Mouse (Mus musculus): ENCODE measurements at regions not wholly inside any gene's neighbourhood (a gene's known extent, or its start where the extent isn't known, plus 50 kb on each side); places are given as distances from the start of the nearest gene placed in this dataset.

DNA sequence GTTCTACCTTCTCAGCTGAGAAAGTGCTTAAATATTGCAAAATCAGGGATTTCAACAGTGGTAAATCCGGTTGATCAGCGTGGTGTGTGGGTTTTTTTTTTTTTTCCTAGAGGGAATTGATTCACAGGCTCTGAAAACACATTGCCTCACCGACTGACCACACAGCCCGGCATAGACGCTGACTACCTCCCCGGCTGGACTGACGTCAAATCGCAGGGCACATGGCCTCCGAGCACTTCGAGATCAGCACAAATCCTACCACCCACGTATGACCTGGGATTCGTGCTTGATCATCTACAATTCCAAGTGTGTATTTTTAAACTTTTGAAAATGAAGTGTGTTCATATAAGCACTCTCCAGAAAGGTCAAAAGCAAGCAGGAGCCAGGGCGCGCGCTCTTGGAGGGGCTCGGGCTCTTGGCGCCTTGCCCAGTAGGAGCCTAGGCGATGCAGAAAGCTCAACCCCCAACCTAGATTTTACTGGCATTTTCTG, 300.7 kb upstream of the Ppargc1a start:
- H3K27ac ChIP-seq: peak overlapping the region; percentile 40; the same call in 1 of the 2 replicates
- peak overlapping the region; percentile 43 for H3K4me2 ChIP-seq
- ATAC-seq (ENCODE audit: borderline replicate concordance, extremely low read depth, low FRiP score, low TSS enrichment): peak; percentile 91
- H3K4me3 ChIP-seq: no peak overlapping the region; the same call in 1 of the 2 replicates
- no peaks in the 10 kb centered on the region for H3K9me3 ChIP-seq
- H3K4me1 ChIP-seq: peaks cover 23% of the 10 kb centered on the region
- WGBS: 14% methylated on average over 18 of the region's 18 CpGs
- no peak overlapping the region for H3K9ac ChIP-seq
- no peaks in the 10 kb centered on the region for H3K36me3 ChIP-seq
- no peaks in the 10 kb centered on the region for H3K27me3 ChIP-seq

DNA sequence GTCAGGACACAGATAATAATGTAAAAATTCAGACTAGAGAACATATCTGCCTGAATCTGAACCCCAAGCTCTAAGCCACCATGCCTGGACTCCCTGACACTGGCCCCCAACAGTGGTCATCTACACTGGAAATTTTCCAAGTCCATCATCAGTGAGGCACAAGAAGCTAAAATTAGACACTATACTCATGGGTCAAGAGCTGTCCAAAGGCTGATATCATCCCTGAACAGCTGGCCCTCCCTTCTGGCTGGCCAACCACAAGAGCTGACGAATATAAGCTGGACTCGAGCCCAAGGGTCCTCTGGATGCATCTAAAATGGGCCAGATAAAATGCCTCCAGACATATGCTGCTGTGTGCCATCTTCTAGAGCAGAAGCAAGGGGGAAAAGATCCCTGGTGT, 298.5 kb upstream of the Ppargc1a start:
- no peak overlapping the region for H3K4me2 ChIP-seq
- ATAC-seq (ENCODE audit: borderline replicate concordance, extremely low read depth, low FRiP score, low TSS enrichment): no peak; the same call in 1 of the 2 replicates
- no peaks in the 10 kb centered on the region for H3K9me3 ChIP-seq
- H3K4me1 ChIP-seq: peaks cover 23% of the 10 kb centered on the region
- WGBS: 45% methylated on average over 2 of the region's 2 CpGs
- no peaks in the 10 kb centered on the region for H3K36me3 ChIP-seq
- no peak overlapping the region for H3K4me3 ChIP-seq
- no peaks in the 10 kb centered on the region for H3K27me3 ChIP-seq
- H3K9ac ChIP-seq: no peak overlapping the region
- H3K27ac ChIP-seq: no peak overlapping the region

DNA sequence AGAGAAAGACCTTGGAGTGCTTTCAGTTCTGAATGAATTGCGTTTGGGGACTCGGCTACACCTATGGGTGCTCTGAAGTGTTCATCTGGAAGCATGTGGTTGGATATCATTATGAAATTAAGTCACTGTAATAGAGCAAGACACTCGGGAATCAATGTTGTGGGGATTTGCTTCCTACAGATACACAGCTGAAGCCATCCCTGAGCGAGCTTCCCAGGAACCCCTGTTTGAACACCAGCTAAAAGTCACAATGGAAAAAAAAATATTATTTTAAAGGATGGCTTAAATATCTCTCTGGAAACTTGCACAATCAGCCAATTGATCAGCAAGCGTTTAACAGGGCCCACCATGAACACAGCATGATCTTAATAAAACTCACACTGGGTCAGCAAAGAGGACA, 293.0 kb upstream of the Ppargc1a start:
- Histone ChIP-seq H3K36me3 (no peaks in the 10 kb centered on the region), H3K4me2 (no peak overlapping the region), H3K4me3 (no peak overlapping the region), H3K4me1 (no peaks in the 10 kb centered on the region), H3K27ac (no peak overlapping the region), H3K9ac (no peak overlapping the region), H3K9me3 (no peaks in the 10 kb centered on the region), H3K27me3 (no peaks in the 10 kb centered on the region)
- WGBS: 86% methylated on average over 5 of the region's 5 CpGs
- ATAC-seq (ENCODE audit: borderline replicate concordance, extremely low read depth, low FRiP score, low TSS enrichment): no peak

DNA sequence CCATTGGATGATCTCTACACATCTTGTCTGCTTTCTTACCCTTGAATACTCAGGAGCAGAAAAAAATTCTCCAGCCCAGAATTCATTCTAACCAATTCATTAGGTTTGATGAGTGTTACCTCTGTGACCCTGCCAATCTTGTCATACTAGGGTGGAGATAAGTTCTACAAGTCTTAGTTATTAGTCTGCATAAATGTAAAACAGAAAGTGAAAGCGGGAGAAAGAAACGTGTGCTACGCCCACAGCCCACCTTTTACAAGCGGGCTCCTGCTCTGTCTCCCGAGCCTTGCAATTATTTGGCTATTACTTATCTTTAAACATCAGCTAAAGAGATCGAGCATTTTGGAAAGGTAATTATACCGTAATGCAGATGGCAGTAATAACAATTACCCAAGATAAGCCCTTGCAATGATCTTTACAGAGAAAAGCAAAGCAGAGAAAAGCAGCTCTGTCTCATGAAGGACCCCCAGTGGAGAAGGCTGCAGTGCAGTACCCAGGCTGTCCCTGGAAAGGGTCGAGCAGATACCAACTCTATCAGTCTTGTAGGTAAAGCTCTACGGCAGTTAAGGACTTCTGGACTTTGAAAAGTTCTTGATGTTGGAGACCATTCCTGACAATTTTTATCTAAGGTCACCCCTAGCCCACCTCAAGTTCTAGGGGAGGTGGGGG, 286.1 kb upstream of the Ppargc1a start:
- H3K4me3 ChIP-seq: no peak overlapping the region
- H3K4me1 ChIP-seq: no peaks in the 10 kb centered on the region
- no peaks in the 10 kb centered on the region for H3K9me3 ChIP-seq
- 56% methylated on average over 9 of the region's 9 CpGs for WGBS
- ATAC-seq (ENCODE audit: borderline replicate concordance, extremely low read depth, low FRiP score, low TSS enrichment): no peak
- no peak overlapping the region for H3K9ac ChIP-seq
- H3K27me3 ChIP-seq: no peaks in the 10 kb centered on the region
- H3K36me3 ChIP-seq: no peaks in the 10 kb centered on the region
- H3K27ac ChIP-seq: no peak overlapping the region
- no peak overlapping the region for H3K4me2 ChIP-seq

DNA sequence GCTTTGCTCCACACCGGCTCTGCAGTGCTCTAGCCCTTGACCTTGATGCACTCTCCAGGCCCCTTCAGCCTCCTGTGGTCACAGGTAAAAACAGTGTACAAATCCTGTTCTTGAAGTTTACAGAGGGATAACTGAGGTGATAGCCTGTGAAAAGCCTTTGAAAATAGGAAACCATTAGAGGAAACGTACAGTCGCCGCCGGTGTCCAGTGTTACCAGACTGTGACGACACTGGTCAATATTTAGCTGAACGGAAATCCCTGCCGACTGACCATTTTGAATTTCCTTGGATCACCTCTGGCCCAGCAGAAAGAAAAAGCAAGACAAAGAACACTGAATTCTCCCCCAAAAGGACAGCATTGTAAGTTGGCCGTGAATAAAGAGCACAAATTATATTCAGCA, 282.6 kb upstream of the Ppargc1a start:
- no peaks in the 10 kb centered on the region for H3K9me3 ChIP-seq
- WGBS: 77% methylated on average over 9 of the region's 9 CpGs
- H3K27me3 ChIP-seq: no peaks in the 10 kb centered on the region
- H3K36me3 ChIP-seq: no peaks in the 10 kb centered on the region
- no peak overlapping the region for H3K4me3 ChIP-seq
- ATAC-seq (ENCODE audit: borderline replicate concordance, extremely low read depth, low FRiP score, low TSS enrichment): no peak
- no peak overlapping the region for H3K27ac ChIP-seq
- no peak overlapping the region for H3K9ac ChIP-seq
- no peaks in the 10 kb centered on the region for H3K4me1 ChIP-seq
- H3K4me2 ChIP-seq: no peak overlapping the region

DNA sequence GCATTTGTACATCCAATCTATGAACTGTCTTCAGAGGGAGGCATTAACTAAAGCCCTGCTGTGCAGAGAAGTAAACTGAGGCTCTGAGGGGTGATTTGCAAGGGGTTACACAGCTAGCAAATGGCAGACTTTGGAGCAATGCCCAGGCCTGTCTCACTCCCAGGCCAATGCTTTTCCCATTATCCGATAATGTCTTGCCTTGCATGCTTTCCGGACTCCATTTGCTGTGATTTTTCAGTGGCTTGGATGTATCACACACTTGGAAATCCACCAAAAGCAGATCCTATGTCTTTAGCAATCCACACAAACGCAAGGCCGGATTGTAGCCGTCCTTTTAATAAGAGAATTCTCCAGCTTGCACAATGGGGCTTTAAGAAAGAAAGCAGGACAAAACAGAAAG, 281.7 kb upstream of the Ppargc1a start:
- H3K27ac ChIP-seq: no peak overlapping the region
- H3K4me3 ChIP-seq: no peak overlapping the region
- H3K4me1 ChIP-seq: no peaks in the 10 kb centered on the region
- 50% methylated on average over 5 of the region's 5 CpGs for WGBS
- H3K4me2 ChIP-seq: no peak overlapping the region
- H3K9me3 ChIP-seq: no peaks in the 10 kb centered on the region
- H3K9ac ChIP-seq: no peak overlapping the region
- no peaks in the 10 kb centered on the region for H3K36me3 ChIP-seq
- no peak for ATAC-seq (ENCODE audit: borderline replicate concordance, extremely low read depth, low FRiP score, low TSS enrichment)
- H3K27me3 ChIP-seq: no peaks in the 10 kb centered on the region

DNA sequence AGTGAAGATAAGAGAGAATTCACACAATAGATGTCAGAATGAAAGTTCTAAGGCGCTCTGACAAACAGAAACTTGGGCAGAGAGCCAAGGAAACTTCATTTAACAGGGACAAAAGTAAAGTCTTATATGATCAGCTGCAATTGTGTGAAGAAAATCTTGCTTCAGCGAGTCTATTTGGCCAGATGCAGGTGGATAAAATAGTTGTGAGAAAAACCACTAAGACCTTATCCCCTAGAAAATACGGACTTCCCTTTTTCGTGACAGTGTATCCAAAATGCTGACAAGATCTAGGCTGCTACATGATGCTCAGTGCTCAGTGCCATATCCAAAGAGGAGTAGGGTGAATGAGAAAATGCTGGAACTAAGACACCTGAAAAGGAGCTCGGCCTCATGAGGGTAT, 274.7 kb upstream of the Ppargc1a start:
- H3K4me3 ChIP-seq: no peak overlapping the region
- no peak overlapping the region for H3K9ac ChIP-seq
- no peaks in the 10 kb centered on the region for H3K4me1 ChIP-seq
- 72% methylated on average over 5 of the region's 5 CpGs for WGBS
- H3K4me2 ChIP-seq: no peak overlapping the region
- no peaks in the 10 kb centered on the region for H3K27me3 ChIP-seq
- H3K36me3 ChIP-seq: no peaks in the 10 kb centered on the region
- H3K27ac ChIP-seq: no peak overlapping the region
- no peaks in the 10 kb centered on the region for H3K9me3 ChIP-seq
- ATAC-seq (ENCODE audit: borderline replicate concordance, extremely low read depth, low FRiP score, low TSS enrichment): no peak

DNA sequence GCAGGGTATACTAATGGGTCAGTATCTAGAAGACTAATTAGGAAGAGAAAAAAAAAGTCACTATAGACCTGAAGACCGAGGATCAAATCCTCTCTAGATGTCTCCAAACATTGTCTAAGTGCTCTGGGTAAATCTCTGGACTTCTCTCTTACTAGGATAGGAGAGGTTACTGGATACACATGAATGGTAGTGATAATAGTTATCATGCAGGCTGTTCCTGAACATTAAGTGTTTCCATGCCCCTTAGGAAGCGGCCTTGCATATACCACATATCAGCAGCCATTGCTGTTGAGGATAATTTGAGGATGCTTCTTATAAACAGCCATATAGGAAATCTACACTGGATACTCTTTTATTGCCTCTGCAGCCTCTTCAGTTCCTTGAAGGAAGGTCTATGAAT, 274.2 kb upstream of the Ppargc1a start:
- Histone ChIP-seq H3K9ac (no peak overlapping the region), H3K4me1 (no peaks in the 10 kb centered on the region), H3K36me3 (no peaks in the 10 kb centered on the region), H3K4me3 (no peak overlapping the region), H3K9me3 (no peaks in the 10 kb centered on the region), H3K27me3 (no peaks in the 10 kb centered on the region), H3K27ac (no peak overlapping the region), H3K4me2 (no peak overlapping the region)
- ATAC-seq (ENCODE audit: borderline replicate concordance, extremely low read depth, low FRiP score, low TSS enrichment): no peak
- 85% methylated on average over 2 of the region's 2 CpGs for WGBS

DNA sequence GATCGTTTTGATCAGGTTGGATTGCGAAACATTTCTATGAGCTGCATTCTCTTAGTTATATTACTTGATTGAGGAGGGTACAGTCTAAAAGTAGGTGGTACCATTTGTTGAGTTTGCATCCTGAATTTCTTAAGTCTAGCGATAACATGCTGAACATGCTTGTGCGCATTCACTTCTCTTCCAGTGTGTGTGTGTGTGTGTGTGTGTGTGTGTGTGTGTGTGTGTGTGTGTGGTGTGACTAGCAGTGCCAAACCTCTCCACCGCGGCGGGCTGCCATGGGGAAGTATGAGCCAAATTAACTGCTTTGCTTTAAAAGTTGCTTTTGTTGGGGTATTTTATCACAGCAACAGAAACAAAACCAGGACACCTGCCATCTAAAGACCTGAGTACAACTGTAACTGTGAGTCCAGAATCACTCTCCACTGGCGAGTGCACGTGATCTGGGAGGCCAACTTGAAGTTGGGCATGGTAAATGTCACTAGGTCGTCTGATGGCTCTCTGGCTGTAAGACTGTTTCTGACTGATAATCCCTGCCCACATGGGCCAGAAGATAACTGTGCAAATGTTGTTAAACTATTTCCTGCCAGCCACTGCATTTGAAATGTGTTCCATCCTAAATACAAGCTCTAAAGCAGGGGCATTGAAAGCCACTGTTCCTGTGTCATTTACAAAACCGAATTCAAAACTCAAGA, 273.3 kb upstream of the Ppargc1a start:
- WGBS: 79% methylated on average over 11 of the region's 11 CpGs

DNA sequence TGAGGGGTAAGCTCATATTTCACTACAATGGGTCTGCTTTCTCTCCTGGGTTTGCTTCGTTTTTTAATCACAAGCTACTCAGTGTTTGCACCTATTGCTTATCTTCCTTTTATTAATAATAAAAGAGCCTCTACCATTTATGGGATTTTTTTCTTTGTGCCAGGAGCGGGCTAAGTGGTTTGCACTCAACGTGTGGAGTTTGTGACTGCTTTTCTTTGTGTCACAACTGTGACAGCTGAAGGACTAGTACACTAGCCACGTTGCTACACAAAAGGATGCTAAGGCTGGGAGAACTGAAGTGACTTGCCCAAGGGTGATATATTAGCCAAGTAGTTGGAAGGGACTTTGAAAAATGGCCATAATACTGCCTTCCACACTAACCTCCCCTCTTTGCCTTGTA, 271.8 kb upstream of the Ppargc1a start:
- H3K27ac ChIP-seq: no peak overlapping the region
- no peaks in the 10 kb centered on the region for H3K36me3 ChIP-seq
- no peak overlapping the region for H3K4me3 ChIP-seq
- H3K27me3 ChIP-seq: no peaks in the 10 kb centered on the region
- WGBS: 63% methylated on average over 4 of the region's 4 CpGs
- H3K9me3 ChIP-seq: no peaks in the 10 kb centered on the region
- no peak overlapping the region for H3K4me2 ChIP-seq
- ATAC-seq (ENCODE audit: borderline replicate concordance, extremely low read depth, low FRiP score, low TSS enrichment): no peak
- no peaks in the 10 kb centered on the region for H3K4me1 ChIP-seq
- H3K9ac ChIP-seq: no peak overlapping the region

More for the DNA sequence above, 273.3 kb upstream of the Ppargc1a start:
- no peak for ATAC-seq (ENCODE audit: borderline replicate concordance, extremely low read depth, low FRiP score, low TSS enrichment)
- Histone ChIP-seq H3K9ac (no peak overlapping the region), H3K27me3 (no peaks in the 10 kb centered on the region), H3K4me2 (no peak overlapping the region), H3K36me3 (no peaks in the 10 kb centered on the region), H3K27ac (no peak overlapping the region), H3K4me1 (no peaks in the 10 kb centered on the region), H3K4me3 (no peak overlapping the region), H3K9me3 (no peaks in the 10 kb centered on the region)

DNA sequence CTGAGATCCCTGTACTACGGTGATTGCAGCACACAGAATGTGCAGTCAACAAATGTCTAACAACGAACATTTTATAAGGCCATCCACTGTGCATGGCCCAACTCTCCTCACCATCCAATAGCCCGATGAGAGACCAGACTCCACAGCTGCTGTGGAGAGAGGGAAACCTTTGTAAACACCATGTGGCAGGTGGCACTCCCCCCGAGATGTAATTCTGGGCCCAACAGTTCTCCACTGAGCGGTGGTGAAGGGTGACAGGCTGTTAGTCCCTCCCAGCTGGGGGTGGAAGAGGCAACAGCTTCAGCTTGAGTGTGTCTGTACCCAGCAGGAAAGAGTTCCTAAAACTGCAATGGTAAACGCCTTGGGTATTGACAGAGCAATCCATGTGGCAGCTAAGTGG, 263.0 kb upstream of the Ppargc1a start:
- H3K27ac ChIP-seq: no peak overlapping the region
- H3K27me3 ChIP-seq: no peaks in the 10 kb centered on the region
- no peak overlapping the region for H3K9ac ChIP-seq
- H3K36me3 ChIP-seq: no peaks in the 10 kb centered on the region
- no peak overlapping the region for H3K4me3 ChIP-seq
- H3K9me3 ChIP-seq: no peaks in the 10 kb centered on the region
- no peak overlapping the region for H3K4me2 ChIP-seq
- WGBS: 52% methylated on average over 6 of the region's 6 CpGs
- no peaks in the 10 kb centered on the region for H3K4me1 ChIP-seq
- no peak for ATAC-seq (ENCODE audit: borderline replicate concordance, extremely low read depth, low FRiP score, low TSS enrichment)

DNA sequence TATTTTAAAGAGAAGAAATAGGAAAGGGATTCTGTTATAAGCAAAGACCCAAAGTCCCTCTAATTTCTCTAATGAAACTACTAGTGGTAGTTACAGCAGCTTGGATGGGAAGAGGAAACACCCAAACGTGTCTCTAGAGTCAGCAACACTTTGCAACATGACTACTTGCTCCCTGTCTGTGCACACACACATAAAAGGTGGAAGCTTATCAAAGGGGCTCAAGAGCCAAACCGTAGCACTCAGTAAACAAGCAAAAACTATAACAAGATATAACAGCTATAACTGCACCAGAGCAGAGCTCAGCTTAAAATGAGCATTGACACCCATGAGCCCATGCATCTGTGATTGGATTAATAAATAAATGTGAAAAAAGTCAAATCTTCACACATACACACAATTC, 262.5 kb upstream of the Ppargc1a start:
- Histone ChIP-seq H3K36me3 (no peaks in the 10 kb centered on the region), H3K9me3 (no peaks in the 10 kb centered on the region), H3K4me2 (no peak overlapping the region), H3K4me1 (no peaks in the 10 kb centered on the region), H3K4me3 (no peak overlapping the region), H3K27me3 (no peaks in the 10 kb centered on the region), H3K9ac (no peak overlapping the region), H3K27ac (no peak overlapping the region)
- 30% methylated on average over 2 of the region's 2 CpGs for WGBS
- no peak for ATAC-seq (ENCODE audit: borderline replicate concordance, extremely low read depth, low FRiP score, low TSS enrichment)

All from lung, embryonic 15.5 days (tissue).